Mouse (Mus musculus): ENCODE data around the gene Psmd1. TPM values are rescaled to one million over a fixed set of nuclear protein-coding genes. Genes with fewer than 3 reads are reported as not detected.

The Psmd1 gene
- polyA plus RNA-seq, 1 experiment from 2014 or later, result 72.8 TPM

DNA sequence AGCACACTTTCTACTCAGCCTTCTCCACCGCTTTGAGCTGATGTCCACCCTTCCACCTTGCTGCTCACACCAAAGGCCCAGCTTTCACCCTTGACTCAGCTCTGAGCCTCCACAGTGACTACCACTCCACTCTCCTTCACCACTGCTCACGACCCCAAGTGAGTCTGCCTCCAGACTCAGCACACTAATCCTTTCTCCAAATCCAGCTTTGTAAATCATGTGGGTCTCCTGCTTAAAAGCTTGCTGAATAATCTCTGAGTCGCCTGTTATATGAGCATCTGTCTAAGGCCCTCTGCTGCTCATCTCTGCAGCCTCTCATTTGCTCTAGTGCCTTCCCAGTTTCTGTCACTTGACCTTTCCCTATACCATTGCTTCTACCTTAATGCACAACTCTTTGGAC is 76.9 kb downstream of the Psmd1 start:
- Histone ChIP-seq H3K4me2 (replicated peaks; ENCODE audit: low read depth) (no peak overlapping the region), H3K9ac (ENCODE audit: low read depth, low read length) (no peak overlapping the region), H3K9me3 (ENCODE audit: control insufficient read depth) (no peaks in the 10 kb centered on the region), H3K36me3 (ENCODE audit: control insufficient read depth, insufficient read depth) (peaks cover 34% of the 10 kb centered on the region), H3K4me3 (ENCODE audit: low read depth, low read length) (no peak overlapping the region), H3K27me3 (replicated peaks; ENCODE audit: control insufficient read depth, insufficient read depth, low read length) (no peaks in the 10 kb centered on the region), H3K4me1 (replicated peaks; ENCODE audit: control insufficient read depth, insufficient read depth, low read length) (no peaks in the 10 kb centered on the region), H3K27ac (ENCODE audit: low read depth, low read length) (no peak overlapping the region)
- TF ChIP-seq CTCF (IDR thresholded peaks at IDR 0.05; ENCODE audit: low read depth), result no peak
- WGBS, result 87% methylated on average over 3 of the region's 3 CpGs
- ATAC-seq, result no peak

DNA sequence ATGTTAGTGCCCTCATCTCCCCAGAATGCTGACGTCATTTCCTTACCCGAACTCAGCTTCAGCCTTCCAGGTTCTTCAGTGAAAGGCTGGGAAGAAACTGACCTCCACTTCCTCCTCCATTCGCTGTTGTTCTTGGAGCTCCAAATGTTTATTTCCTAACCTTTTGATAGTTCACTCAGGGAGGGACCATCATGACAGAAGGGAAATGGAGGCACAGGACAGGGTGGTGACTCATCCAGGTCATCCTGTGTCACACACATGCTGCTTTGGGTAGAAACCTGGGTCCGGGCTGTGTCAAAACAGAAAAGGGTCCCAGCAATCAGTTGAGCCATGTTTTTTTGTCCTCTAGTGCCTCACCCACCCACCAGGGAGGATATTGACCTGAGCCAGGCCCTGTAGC is 79.0 kb downstream of the Psmd1 start:
- Histone ChIP-seq H3K9ac (ENCODE audit: low read depth, low read length) (no peak overlapping the region), H3K4me3 (ENCODE audit: low read depth, low read length) (no peak overlapping the region), H3K9me3 (ENCODE audit: control insufficient read depth) (no peaks in the 10 kb centered on the region), H3K27me3 (replicated peaks; ENCODE audit: control insufficient read depth, insufficient read depth, low read length) (no peaks in the 10 kb centered on the region), H3K36me3 (ENCODE audit: control insufficient read depth, insufficient read depth) (peaks cover 15% of the 10 kb centered on the region), H3K27ac (ENCODE audit: low read depth, low read length) (no peak overlapping the region), H3K4me2 (replicated peaks; ENCODE audit: low read depth) (no peak overlapping the region), H3K4me1 (replicated peaks; ENCODE audit: control insufficient read depth, insufficient read depth, low read length) (no peaks in the 10 kb centered on the region)
- TF ChIP-seq CTCF (IDR thresholded peaks at IDR 0.05; ENCODE audit: low read depth), result no peak
- no peak for ATAC-seq
- 81% methylated on average over 4 of the region's 4 CpGs for WGBS

DNA sequence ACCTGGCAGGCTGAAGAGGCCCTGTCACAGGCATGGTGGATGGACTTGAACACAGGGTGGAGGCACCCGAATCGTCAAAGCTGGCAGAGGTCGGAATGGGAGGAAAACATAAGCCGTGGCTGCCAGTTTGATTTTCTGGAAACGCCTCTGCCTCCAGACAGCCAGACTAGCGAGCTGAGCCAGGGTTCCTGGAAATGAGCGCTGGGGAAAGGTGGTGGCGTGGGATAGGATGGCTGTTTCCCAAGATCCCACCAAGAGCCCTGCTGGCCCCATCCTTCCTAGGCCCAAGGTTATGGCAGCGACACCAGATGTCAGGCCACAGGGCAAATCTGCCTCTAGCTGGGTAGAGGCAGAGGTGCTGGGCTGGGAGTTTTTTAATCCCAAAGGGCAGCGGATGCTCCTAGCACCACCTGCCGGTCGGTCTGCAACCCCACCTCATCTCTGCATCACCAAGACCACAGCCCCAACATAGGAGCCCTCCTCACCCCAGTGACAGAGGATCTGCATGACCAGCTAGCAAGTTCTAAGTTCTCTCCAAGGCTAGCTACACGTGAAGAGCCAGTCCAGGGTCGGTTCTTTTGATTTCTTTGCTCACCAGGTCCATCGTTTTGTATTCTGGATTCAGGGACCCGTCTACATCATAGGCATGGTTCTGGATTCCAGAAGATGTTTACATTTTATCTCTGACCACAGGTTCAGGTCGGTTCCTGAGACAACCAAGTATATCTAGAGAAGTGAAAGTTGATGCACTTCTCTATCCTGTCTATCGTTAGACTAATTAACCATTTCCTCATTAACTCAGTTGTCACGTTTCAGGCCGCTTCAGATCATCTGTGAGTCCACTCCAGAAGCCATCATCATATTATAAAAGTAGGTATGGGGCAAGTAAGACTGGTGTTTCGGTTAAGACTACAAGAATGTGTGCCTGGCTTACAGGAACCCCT is 80.1 kb downstream of the Psmd1 start:
- H3K4me1 ChIP-seq (replicated peaks; ENCODE audit: control insufficient read depth, insufficient read depth, low read length), result no peaks in the 10 kb centered on the region
- H3K27ac ChIP-seq (ENCODE audit: low read depth, low read length), result no peak overlapping the region
- H3K27me3 ChIP-seq (replicated peaks; ENCODE audit: control insufficient read depth, insufficient read depth, low read length), result no peaks in the 10 kb centered on the region
- H3K9me3 ChIP-seq (ENCODE audit: control insufficient read depth), result no peaks in the 10 kb centered on the region
- no peak overlapping the region for H3K4me3 ChIP-seq (ENCODE audit: low read depth, low read length)
- peak; percentile 51 for TF ChIP-seq CTCF (IDR thresholded peaks at IDR 0.05; ENCODE audit: low read depth)
- no peak overlapping the region for H3K4me2 ChIP-seq (replicated peaks; ENCODE audit: low read depth)
- no peak overlapping the region for H3K9ac ChIP-seq (ENCODE audit: low read depth, low read length)
- 76% methylated on average over 21 of the region's 21 CpGs for WGBS
- H3K36me3 ChIP-seq (ENCODE audit: control insufficient read depth, insufficient read depth), result peaks cover 10% of the 10 kb centered on the region
- no peak for ATAC-seq

DNA sequence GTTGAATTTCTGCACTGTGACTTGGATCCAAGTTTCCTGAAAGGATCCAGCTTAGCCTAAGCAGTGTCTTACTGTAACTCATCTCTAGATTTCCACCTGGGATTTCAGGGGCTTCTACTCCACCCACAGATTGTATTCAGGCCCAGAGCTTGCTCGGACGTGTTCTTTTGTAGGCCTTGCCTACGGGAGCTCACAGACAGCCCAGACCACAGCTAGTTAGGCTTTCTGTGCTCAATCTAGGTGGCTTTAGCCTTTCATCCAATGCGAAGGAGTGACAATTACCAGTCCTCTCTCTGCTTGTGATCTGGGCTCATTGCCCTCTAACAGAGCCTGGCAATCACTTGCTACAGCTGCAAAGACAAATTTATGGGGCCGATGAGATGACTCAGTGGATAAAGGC is 82.1 kb downstream of the Psmd1 start:
- no peak overlapping the region for H3K9ac ChIP-seq (ENCODE audit: low read depth, low read length)
- H3K4me1 ChIP-seq (replicated peaks; ENCODE audit: control insufficient read depth, insufficient read depth, low read length), result no peaks in the 10 kb centered on the region
- H3K27ac ChIP-seq (ENCODE audit: low read depth, low read length), result no peak overlapping the region
- WGBS, result 75% methylated on average over 5 of the region's 5 CpGs
- no peaks in the 10 kb centered on the region for H3K9me3 ChIP-seq (ENCODE audit: control insufficient read depth)
- no peaks in the 10 kb centered on the region for H3K36me3 ChIP-seq (ENCODE audit: control insufficient read depth, insufficient read depth)
- no peak overlapping the region for H3K4me2 ChIP-seq (replicated peaks; ENCODE audit: low read depth)
- no peak overlapping the region for H3K4me3 ChIP-seq (ENCODE audit: low read depth, low read length)
- no peaks in the 10 kb centered on the region for H3K27me3 ChIP-seq (replicated peaks; ENCODE audit: control insufficient read depth, insufficient read depth, low read length)
- TF ChIP-seq CTCF (IDR thresholded peaks at IDR 0.05; ENCODE audit: low read depth), result no peak
- no peak for ATAC-seq

DNA sequence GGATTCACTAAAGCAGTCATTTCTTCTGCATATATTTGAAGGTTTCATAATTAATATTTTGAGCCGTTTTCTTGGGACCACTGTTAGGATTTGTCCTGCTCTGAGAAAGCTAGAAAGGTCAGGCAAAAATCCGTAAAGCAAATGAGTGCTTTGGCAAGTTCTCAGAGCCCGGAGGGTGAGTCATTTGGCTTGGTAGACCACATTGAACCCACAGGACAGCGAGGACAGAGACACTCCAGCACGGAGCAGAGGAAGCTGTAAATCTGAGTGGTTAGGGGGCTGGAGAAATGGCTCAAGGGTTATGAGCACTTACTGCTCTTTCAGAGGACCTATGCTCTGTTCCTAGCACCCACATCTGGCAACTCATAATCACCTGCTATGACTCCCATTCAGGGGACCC is 83.4 kb downstream of the Psmd1 start:
- WGBS, result 74% methylated on average over 5 of the region's 5 CpGs
- H3K4me1 ChIP-seq (replicated peaks; ENCODE audit: control insufficient read depth, insufficient read depth, low read length), result no peaks in the 10 kb centered on the region
- no peak overlapping the region for H3K4me3 ChIP-seq (ENCODE audit: low read depth, low read length)
- no peaks in the 10 kb centered on the region for H3K36me3 ChIP-seq (ENCODE audit: control insufficient read depth, insufficient read depth)
- TF ChIP-seq CTCF (IDR thresholded peaks at IDR 0.05; ENCODE audit: low read depth), result no peak
- no peak overlapping the region for H3K27ac ChIP-seq (ENCODE audit: low read depth, low read length)
- H3K4me2 ChIP-seq (replicated peaks; ENCODE audit: low read depth), result no peak overlapping the region
- no peak for ATAC-seq
- H3K9me3 ChIP-seq (ENCODE audit: control insufficient read depth), result no peaks in the 10 kb centered on the region
- no peaks in the 10 kb centered on the region for H3K27me3 ChIP-seq (replicated peaks; ENCODE audit: control insufficient read depth, insufficient read depth, low read length)
- no peak overlapping the region for H3K9ac ChIP-seq (ENCODE audit: low read depth, low read length)

DNA sequence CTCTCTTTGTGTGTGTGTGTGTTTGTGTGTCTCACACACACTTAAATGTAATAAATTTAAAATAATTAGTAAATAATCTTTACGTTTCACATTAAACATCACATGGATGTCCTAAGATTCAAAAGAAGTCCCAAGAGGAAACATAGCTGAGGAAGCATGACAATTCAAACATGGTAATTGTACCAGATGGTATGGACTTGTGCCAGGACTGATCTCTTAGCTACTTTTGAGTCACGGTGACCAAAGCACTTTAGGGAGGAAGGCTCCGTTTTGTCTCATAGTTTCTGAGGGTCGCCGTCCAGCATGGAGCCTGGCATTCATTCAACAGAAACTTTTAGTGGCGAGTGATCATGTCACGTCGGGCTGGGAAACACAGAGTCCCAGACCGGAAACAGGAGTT is 84.0 kb downstream of the Psmd1 start:
- Histone ChIP-seq H3K4me3 (ENCODE audit: low read depth, low read length) (no peak overlapping the region), H3K4me1 (replicated peaks; ENCODE audit: control insufficient read depth, insufficient read depth, low read length) (no peaks in the 10 kb centered on the region), H3K27me3 (replicated peaks; ENCODE audit: control insufficient read depth, insufficient read depth, low read length) (no peaks in the 10 kb centered on the region), H3K9me3 (ENCODE audit: control insufficient read depth) (no peaks in the 10 kb centered on the region), H3K9ac (ENCODE audit: low read depth, low read length) (no peak overlapping the region), H3K27ac (ENCODE audit: low read depth, low read length) (no peak overlapping the region), H3K4me2 (replicated peaks; ENCODE audit: low read depth) (no peak overlapping the region), H3K36me3 (ENCODE audit: control insufficient read depth, insufficient read depth) (no peaks in the 10 kb centered on the region)
- no peak for ATAC-seq
- no peak for TF ChIP-seq CTCF (IDR thresholded peaks at IDR 0.05; ENCODE audit: low read depth)
- WGBS, result 82% methylated on average over 9 of the region's 9 CpGs
